Comparison of ENCODE assay signal across 12 mouse cellular contexts in the genomic region with DNA sequence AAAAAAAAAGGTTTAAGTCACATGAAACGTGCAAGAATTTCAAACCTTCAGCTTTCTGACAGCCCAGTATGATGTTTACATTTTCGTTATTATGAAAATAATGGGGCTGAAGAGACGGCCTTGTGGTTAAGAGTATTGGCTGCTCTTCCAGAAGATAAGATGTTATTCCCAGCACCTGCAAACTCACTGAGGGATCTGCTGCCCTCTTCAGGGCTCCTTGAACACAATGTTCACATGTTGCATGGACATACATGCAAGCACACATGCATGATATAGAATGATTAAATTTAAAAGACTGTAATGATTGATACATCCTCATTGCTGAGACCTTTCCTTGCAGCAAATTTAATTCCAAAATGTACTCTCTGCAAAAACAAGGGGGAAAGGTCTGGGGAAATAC.
A peak's percentile ranks its signal among the peaks of the same experiment; 100 is the strongest.
DNase-seq lines count a peak whose midpoint lies in the region; ATAC-seq and TF ChIP-seq lines count a peak whose summit lies in the region.
"Had no signal": no experiment of that assay in that cellular context is flagged by ENCODE, and none has a peak within 500 bp of the region (broad histone marks: within the 10 kb centered on the region; RNA-seq: fewer than 3 reads in every experiment).

No protein-coding gene starts in this region.

- no peaks in the 10 kb centered on the region for H3K4me1 ChIP-seq in embryonic facial prominence, embryonic 11.5 days (ENCODE audit: control insufficient read depth, insufficient read depth, low read length)
- no peaks in the 10 kb centered on the region for H3K4me1 ChIP-seq in embryonic facial prominence, embryonic 10.5 days
- H3K4me1 ChIP-seq: liver, embryonic 13.5 days; midbrain, embryonic 13.5 days had no signal

- TF ChIP-seq POLR2A in brain, embryonic 14.5 days (IDR thresholded peaks at IDR 0.05; ENCODE audit: borderline replicate concordance, extremely low read depth, insufficient read depth, insufficient read length, poor library complexity, severe bottlenecking): no peak

- no peak overlapping the region for H3K4me2 ChIP-seq in embryonic facial prominence, embryonic 11.5 days (ENCODE audit: low read depth, low read length)
- H3K4me2 ChIP-seq: liver, embryonic 13.5 days; midbrain, embryonic 13.5 days had no signal

- H3K9me3 ChIP-seq in embryonic facial prominence, embryonic 11.5 days (replicated peaks; ENCODE audit: control insufficient read depth, low read length): no peaks in the 10 kb centered on the region
- no peaks in the 10 kb centered on the region for H3K9me3 ChIP-seq in embryonic facial prominence, embryonic 10.5 days
- H3K9me3 ChIP-seq: liver, embryonic 13.5 days; midbrain, embryonic 13.5 days had no signal

- no peaks in the 10 kb centered on the region for H3K27me3 ChIP-seq in embryonic facial prominence, embryonic 11.5 days (ENCODE audit: control insufficient read depth, insufficient read depth, low read length)
- H3K27me3 ChIP-seq in embryonic facial prominence, embryonic 10.5 days (replicated peaks; ENCODE audit: low read depth, poor library complexity, severe bottlenecking): no peaks in the 10 kb centered on the region
- H3K27me3 ChIP-seq: liver, embryonic 13.5 days; midbrain, embryonic 13.5 days had no signal

- intact Hi-C loops in left cerebral cortex, adult 2 months (cut with DNase I): no loop called here

- H3K27ac ChIP-seq in embryonic facial prominence, embryonic 11.5 days (replicated peaks; ENCODE audit: low read depth, low read length): no peak overlapping the region
- no peak overlapping the region for H3K27ac ChIP-seq in embryonic facial prominence, embryonic 10.5 days (replicated peaks)
- no peak overlapping the region for H3K27ac ChIP-seq in left cerebral cortex, adult 2 months
- H3K27ac ChIP-seq: liver, embryonic 13.5 days; midbrain, embryonic 13.5 days had no signal

- DNase-seq in embryonic facial prominence, embryonic 11.5 days (ENCODE audit: low spot score): peak; percentile 8
- DNase-seq in embryonic facial prominence, embryonic 10.5 days (ENCODE audit: low spot score): no peak
- DNase-seq in left cerebral cortex, adult 2 months (ENCODE audit: extremely low spot score in 1 of 2, low spot score in 2 of 2): no peak
- no peak for DNase-seq in left cerebral cortex, adult 11 months (ENCODE audit: low spot score)
- DNase-seq in ES-CJ7 (ENCODE audit: low read depth, low spot score): peak; percentile 9
- peak; percentile 19 for DNase-seq in brain, embryonic 14.5 days (ENCODE audit: low read depth)
- DNase-seq in retina, embryonic 14.5 days (ENCODE audit: low spot score): no peak
- DNase-seq: adrenal gland, postnatal 14 days; left cerebral cortex, postnatal 4 days; liver, embryonic 13.5 days; lung, postnatal 36 days had no signal

- no peak overlapping the region for H3K9ac ChIP-seq in embryonic facial prominence, embryonic 11.5 days (replicated peaks; ENCODE audit: low read length)
- H3K9ac ChIP-seq: liver, embryonic 13.5 days; midbrain, embryonic 13.5 days had no signal

- no peak for ATAC-seq in embryonic facial prominence, embryonic 11.5 days (replicated peaks; ENCODE audit: insufficient number of reproducible peaks, low FRiP score, low TSS enrichment, low read depth)
- ATAC-seq: midbrain, embryonic 13.5 days had no signal

- H3K4me3 ChIP-seq in embryonic facial prominence, embryonic 11.5 days (ENCODE audit: low read depth, low read length): no peak overlapping the region
- H3K4me3 ChIP-seq in embryonic facial prominence, embryonic 10.5 days: no peak overlapping the region
- H3K4me3 ChIP-seq in left cerebral cortex, adult 2 months: no peak overlapping the region
- H3K4me3 ChIP-seq: liver, embryonic 13.5 days; midbrain, embryonic 13.5 days had no signal

- 68% methylated on average over 3 of the region's 3 CpGs for WGBS in embryonic facial prominence, embryonic 11.5 days
- 73% methylated on average over 3 of the region's 3 CpGs for WGBS in embryonic facial prominence, embryonic 10.5 days

- H3K36me3 ChIP-seq in embryonic facial prominence, embryonic 11.5 days (replicated peaks; ENCODE audit: control insufficient read depth, insufficient read depth, low read depth, low read length): no peaks in the 10 kb centered on the region
- H3K36me3 ChIP-seq in embryonic facial prominence, embryonic 10.5 days (replicated peaks): no peaks in the 10 kb centered on the region
- H3K36me3 ChIP-seq: liver, embryonic 13.5 days; midbrain, embryonic 13.5 days had no signal

- TF ChIP-seq CTCF in left cerebral cortex, adult 2 months (IDR thresholded peaks at IDR 0.05): peak; percentile 50
- peak; percentile 15; the same call in 1 of the 2 replicates for TF ChIP-seq CTCF in brain, embryonic 14.5 days (IDR thresholded peaks at IDR 0.05; ENCODE audit: borderline replicate concordance, extremely low read depth, insufficient read depth, insufficient read length)

Comparison
In these comparisons a context has a peak if more than half of its experiments do, and no peak if none do; other contexts are left out.
1. DNase-seq: peak in embryonic facial prominence, embryonic 11.5 days (single experiment), ES-CJ7 (single experiment) and brain, embryonic 14.5 days (single experiment); none in embryonic facial prominence, embryonic 10.5 days (single experiment), left cerebral cortex, adult 2 months (0 of 2), left cerebral cortex, adult 11 months (single experiment) and retina, embryonic 14.5 days (single experiment).